Mouse (Mus musculus) heart, embryonic 11.5 days (tissue): Measurements from ENCODE around the gene Cotl1. TPM values are rescaled to one million over a fixed set of nuclear protein-coding genes. Genes with fewer than 3 reads are reported as not detected.

Experiments used
- ATAC-seq: fragments of 200-750 bp; cut with Nextera tagmentation; replicated peaks from 2 replicates; pipeline ENCODE4 v1.8.0; 2017; ENCODE audit warnings: moderate library complexity; ENCODE audit not compliant: insufficient number of reproducible peaks, low FRiP score, low TSS enrichment
- H3K27ac ChIP-seq: fragments of 300-500 bp; sonication (generic); 2 replicates; pipeline ENCODE4 v1.5.1; 2014; ENCODE audit warnings: mild to moderate bottlenecking, low read depth, low read length
- H3K27me3 ChIP-seq: fragments of 300-500 bp; sonication (generic); 2 replicates; pipeline ENCODE4 v1.6.1; 2014; ENCODE audit warnings: mild to moderate bottlenecking, low read length, mixed read lengths; ENCODE audit not compliant: control insufficient read depth, insufficient read depth
- H3K36me3 ChIP-seq: fragments of 300-500 bp; sonication (generic); 2 replicates; pipeline ENCODE4 v1.6.1; 2014; ENCODE audit warnings: mild to moderate bottlenecking, low read length, moderate library complexity, mixed read lengths; ENCODE audit not compliant: control insufficient read depth, insufficient read depth
- H3K4me1 ChIP-seq: fragments of 300-500 bp; sonication (generic); 2 replicates; pipeline ENCODE4 v1.6.1; 2014; ENCODE audit warnings: low read length; ENCODE audit not compliant: control insufficient read depth, insufficient read depth
- H3K4me2 ChIP-seq: fragments of 300-500 bp; sonication (generic); 2 replicates; pipeline ENCODE4 v1.6.1; 2014; ENCODE audit warnings: mild to moderate bottlenecking, moderate library complexity
- H3K4me3 ChIP-seq: fragments of 300-500 bp; sonication (generic); 2 replicates; pipeline ENCODE4 v1.5.1; 2014; ENCODE audit warnings: low read depth, low read length
- H3K9ac ChIP-seq: fragments of 300-500 bp; sonication (generic); 2 replicates; pipeline ENCODE4 v1.6.1; 2014; ENCODE audit warnings: mild to moderate bottlenecking, low read depth, low read length, moderate library complexity
- H3K9me3 ChIP-seq: fragments of 300-500 bp; sonication (generic); replicated peaks from 2 replicates; pipeline ENCODE4 v1.6.1; 2016; ENCODE audit warnings: low read length; ENCODE audit not compliant: control insufficient read depth
- WGBS: fragments of 180-500 bp; shearing (Covaris S2); extraction: QIAGEN DNeasy Blood & Tissue Kit; methylation state at CpG from one replicate; pipeline ENCODE4 v1.1.7; 2014; ENCODE audit not compliant: insufficient replicate concordance; 5-methylcytosine and 5-hydroxymethylcytosine counted together
- polyA plus RNA-seq: library from polyadenylated mRNA; unstranded; fragments of >200 nt; fragmentation: Nextera tagmentation; extraction: Ambion mirVana; gene quantifications from 2 replicates; pipeline ENCODE4 v1.2.1, GENCODE M21; 2014

Gene Cotl1
- polyA plus RNA-seq, 1 experiment from 2014 or later = 110 TPM

DNA sequence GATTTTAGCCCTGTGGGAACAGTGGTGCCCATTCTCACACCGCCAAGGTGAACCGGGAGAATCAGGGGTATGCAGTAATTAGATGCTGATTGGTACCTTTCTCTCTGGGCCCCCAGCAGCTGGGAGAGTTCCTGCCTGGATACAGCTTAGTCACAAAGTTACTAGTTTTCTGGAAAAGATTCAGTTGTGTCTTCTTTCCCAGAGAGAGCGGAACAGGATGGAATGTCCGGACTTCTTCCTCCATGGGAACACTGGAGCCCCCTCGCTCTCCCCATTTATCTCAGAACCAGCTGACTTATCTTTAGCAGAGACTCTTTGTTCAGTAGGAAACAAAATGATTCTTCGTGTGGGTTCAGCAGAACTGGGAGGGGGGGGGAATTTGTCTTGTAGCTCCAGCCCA lies 22.4 kb upstream of the Cotl1 start:
- Histone ChIP-seq H3K27ac (no peak overlapping the region), H3K36me3 (no peaks in the 10 kb centered on the region; the same call in 1 of the 2 replicates), H3K4me1 (peaks cover 6% of the 10 kb centered on the region), H3K4me2 (peak overlapping the region; percentile 85), H3K4me3 (peak overlapping the region; percentile 74), H3K9ac (peak overlapping the region; percentile 81), H3K9me3 (no peaks in the 10 kb centered on the region), H3K27me3 (peaks cover 14% of the 10 kb centered on the region)
- no peak for ATAC-seq
- 4% methylated on average over 6 of the region's 6 CpGs for WGBS

- H3K36me3 ChIP-seq = no peaks in the 10 kb centered on the region; the same call in 1 of the 2 replicates
- peak overlapping the region; percentile 74 for H3K4me3 ChIP-seq
- H3K4me1 ChIP-seq = peaks cover 6% of the 10 kb centered on the region
- H3K9me3 ChIP-seq = no peaks in the 10 kb centered on the region
- H3K27me3 ChIP-seq = peaks cover 14% of the 10 kb centered on the region
- ATAC-seq = peak; percentile 27; the same call in 1 of the 2 replicates
- H3K27ac ChIP-seq = no peak overlapping the region
- H3K4me2 ChIP-seq = peak overlapping the region; percentile 85
- WGBS = 1% methylated on average over 19 of the region's 19 CpGs
- H3K9ac ChIP-seq = peak overlapping the region; percentile 81
Observed at GRCm38 (mm10) chr8:119862390-119862734, 22.0 kb upstream of the Cotl1 start.

DNA sequence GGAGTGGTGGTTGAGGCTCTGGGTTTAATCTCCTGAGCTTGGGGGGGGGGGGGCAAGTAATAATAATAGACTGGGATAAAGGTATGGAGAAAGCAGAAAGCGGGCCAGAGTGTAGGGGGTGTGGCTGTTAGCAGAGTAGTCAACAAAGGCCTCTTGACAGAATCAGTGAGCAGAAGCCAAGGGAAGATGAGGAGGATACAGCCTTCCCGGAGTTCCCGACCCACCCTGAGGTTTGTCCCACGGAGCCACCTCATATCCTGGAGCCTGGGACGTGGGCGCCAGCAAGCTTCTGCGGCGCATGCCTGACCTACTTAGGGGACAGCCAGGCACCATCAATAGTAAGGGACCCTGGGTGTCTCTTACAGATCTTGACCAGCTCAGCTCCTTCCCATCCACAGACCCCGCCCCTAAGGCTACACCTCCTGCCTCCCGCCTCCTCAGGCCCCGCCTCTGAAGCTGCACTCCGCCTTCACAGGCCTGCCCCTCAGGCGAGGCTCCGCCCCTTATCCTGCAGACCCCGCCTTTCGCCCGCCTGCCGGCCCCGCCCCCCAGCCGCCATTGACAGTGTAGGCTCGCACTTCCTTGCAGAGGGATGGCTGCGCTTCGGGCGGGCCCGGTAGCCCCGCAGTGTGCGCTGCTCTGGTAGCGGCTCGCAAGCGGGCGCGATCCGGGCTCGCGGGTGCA lies 21.5 kb upstream of the Cotl1 start, which contains the start of gene Klhl36:
Klhl36 (plus strand) TSS at position 561 of the 684 bp plus-strand sequence.
- under 1% methylated on average over 35 of the region's 35 CpGs for WGBS

DNA sequence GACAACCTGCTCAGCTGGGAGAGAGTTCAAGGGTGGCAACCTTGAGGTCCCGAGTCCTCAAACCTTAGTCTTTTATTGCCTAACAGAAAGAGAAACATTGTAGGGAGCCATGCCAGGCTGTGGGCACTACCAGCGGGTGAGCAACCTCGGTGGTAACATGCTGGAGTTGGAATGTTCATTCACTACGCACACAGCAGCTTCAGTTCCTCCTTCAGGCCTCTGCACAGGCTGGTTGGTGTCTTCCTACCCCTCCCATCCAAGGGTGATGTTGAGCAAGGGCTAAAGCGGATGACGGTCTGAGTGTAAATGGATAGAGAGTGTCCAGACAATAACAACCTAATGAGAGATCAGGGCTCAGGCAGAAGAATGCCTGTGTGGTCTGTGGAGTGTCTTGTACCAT lies 17.4 kb upstream of the Cotl1 start:
- Histone ChIP-seq H3K36me3 (no peaks in the 10 kb centered on the region), H3K27me3 (0 out of 2 replicates have a peak, but pooled peaks cover 5% of the 10 kb centered on the region), H3K4me3 (no peak overlapping the region), H3K4me2 (no peak overlapping the region), H3K4me1 (no peaks in the 10 kb centered on the region; the same call in 1 of the 2 replicates), H3K9me3 (no peaks in the 10 kb centered on the region), H3K9ac (no peak overlapping the region), H3K27ac (no peak overlapping the region)
- WGBS = 70% methylated on average over 6 of the region's 6 CpGs
- ATAC-seq = no peak

More for the DNA sequence above, 21.5 kb upstream of the Cotl1 start, which contains the start of gene Klhl36:
- Histone ChIP-seq H3K4me2 (peak within 1 kb of the TSS; percentile 85), H3K27ac (no peak within 1 kb of the TSS), H3K36me3 (no peaks in the 10 kb centered on the region; the same call in 1 of the 2 replicates), H3K9ac (peak within 1 kb of the TSS; percentile 81), H3K4me3 (peak within 1 kb of the TSS; percentile 74), H3K27me3 (peaks cover 14% of the 10 kb centered on the region), H3K9me3 (no peaks in the 10 kb centered on the region), H3K4me1 (peaks cover 6% of the 10 kb centered on the region)
- ATAC-seq = peak; percentile 95

DNA sequence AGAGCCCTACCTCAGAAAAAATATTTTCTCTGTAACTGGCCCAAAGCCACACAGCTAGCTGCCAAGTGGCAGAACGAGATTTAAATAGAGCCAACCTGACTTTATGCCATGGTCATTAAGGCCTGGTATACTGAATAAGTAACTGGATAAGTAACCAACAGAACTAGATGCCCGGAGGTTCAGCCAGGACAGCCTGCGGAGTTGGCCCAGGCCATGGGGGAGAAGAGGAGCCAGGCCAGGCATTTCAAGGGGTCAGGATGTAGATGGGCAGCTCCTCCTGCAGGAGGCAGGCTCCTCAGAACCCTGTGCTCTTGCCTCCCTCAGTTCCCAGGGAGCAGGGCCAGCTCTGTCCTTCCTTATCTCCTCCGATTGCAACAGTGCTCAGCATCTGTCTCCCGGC lies 15.3 kb upstream of the Cotl1 start:
- no peak overlapping the region for H3K9ac ChIP-seq
- 0 out of 2 replicates have a peak, but pooled peaks cover 5% of the 10 kb centered on the region for H3K27me3 ChIP-seq
- H3K4me1 ChIP-seq = no peaks in the 10 kb centered on the region; the same call in 1 of the 2 replicates
- no peaks in the 10 kb centered on the region for H3K9me3 ChIP-seq
- no peak overlapping the region for H3K4me2 ChIP-seq
- 44% methylated on average over 5 of the region's 5 CpGs for WGBS
- H3K27ac ChIP-seq = no peak overlapping the region
- no peak for ATAC-seq
- H3K4me3 ChIP-seq = no peak overlapping the region
- no peaks in the 10 kb centered on the region for H3K36me3 ChIP-seq

- H3K4me1 ChIP-seq = no peaks in the 10 kb centered on the region; the same call in 1 of the 2 replicates
- 56% methylated on average over 5 of the region's 5 CpGs for WGBS
- no peak overlapping the region for H3K9ac ChIP-seq
- ATAC-seq = no peak
- H3K27me3 ChIP-seq = 0 out of 2 replicates have a peak, but pooled peaks cover 2% of the 10 kb centered on the region
- H3K4me2 ChIP-seq = no peak overlapping the region
- H3K4me3 ChIP-seq = no peak overlapping the region
- no peak overlapping the region for H3K27ac ChIP-seq
- H3K9me3 ChIP-seq = no peaks in the 10 kb centered on the region
- H3K36me3 ChIP-seq = no peaks in the 10 kb centered on the region
Observed at GRCm38 (mm10) chr8:119854035-119854434, 13.7 kb upstream of the Cotl1 start.

GRCm38 (mm10) chr8:119853521-119853920 lies 13.2 kb upstream of the Cotl1 start:
- no peak overlapping the region for H3K27ac ChIP-seq
- ATAC-seq = no peak
- H3K9me3 ChIP-seq = no peaks in the 10 kb centered on the region
- H3K4me3 ChIP-seq = no peak overlapping the region
- no peak overlapping the region for H3K9ac ChIP-seq
- 70% methylated on average over 8 of the region's 8 CpGs for WGBS
- no peaks in the 10 kb centered on the region; the same call in 1 of the 2 replicates for H3K4me1 ChIP-seq
- H3K4me2 ChIP-seq = no peak overlapping the region
- H3K36me3 ChIP-seq = no peaks in the 10 kb centered on the region
- H3K27me3 ChIP-seq = no peaks in the 10 kb centered on the region

DNA sequence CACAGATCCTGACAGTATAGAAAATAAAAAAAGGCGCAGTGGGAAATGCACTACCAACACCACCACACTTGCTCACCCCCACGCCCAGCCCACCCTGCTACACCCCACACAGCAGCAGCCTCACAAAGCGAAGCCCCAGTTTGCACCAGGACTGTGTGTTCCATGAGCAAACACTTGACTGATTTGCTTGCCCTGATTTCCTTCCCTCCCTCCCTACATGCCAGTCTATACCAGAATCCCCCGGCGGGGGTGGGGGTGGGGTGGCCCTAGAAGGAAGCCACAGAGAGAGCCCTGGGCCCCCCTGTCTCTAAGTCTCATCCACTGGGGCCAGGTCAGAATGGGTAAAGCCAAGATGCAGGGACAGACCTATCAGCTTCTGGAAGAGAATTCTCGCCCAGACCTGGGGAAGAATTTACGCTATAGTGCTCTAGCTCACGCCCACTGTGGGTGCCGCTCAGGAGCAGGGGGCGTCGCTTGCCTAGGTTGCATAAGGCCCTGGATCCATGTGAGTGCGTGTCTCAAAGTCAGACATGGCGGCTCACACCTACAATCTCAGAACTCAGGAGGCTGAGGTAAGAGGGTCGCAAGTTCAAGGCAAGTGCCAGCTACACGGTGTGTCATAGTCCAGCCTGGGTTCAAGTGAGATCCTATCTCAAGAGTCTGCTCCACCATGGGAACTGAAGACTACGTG lies 7.0 kb upstream of the Cotl1 start:
- no peak overlapping the region for H3K4me2 ChIP-seq
- H3K9me3 ChIP-seq = no peaks in the 10 kb centered on the region
- no peak for ATAC-seq
- 76% methylated on average over 16 of the region's 16 CpGs for WGBS
- no peaks in the 10 kb centered on the region for H3K36me3 ChIP-seq
- no peak overlapping the region for H3K4me3 ChIP-seq
- H3K27ac ChIP-seq = no peak overlapping the region
- H3K9ac ChIP-seq = no peak overlapping the region
- H3K27me3 ChIP-seq = no peaks in the 10 kb centered on the region
- peaks cover 6% of the 10 kb centered on the region; the same call in 1 of the 2 replicates for H3K4me1 ChIP-seq
